Mouse (Mus musculus) myocyte (in vitro differentiated cells): ENCODE data around the gene Bola2.

Source experiments
- CEBPB ChIP-seq: IDR thresholded peaks from 2 replicates; pipeline ENCODE4 v1.6.1; 2011; ENCODE audit warnings: mild to moderate bottlenecking, moderate library complexity; ENCODE audit not compliant: poor library complexity, insufficient read depth, severe bottlenecking
- E2F4 ChIP-seq: IDR thresholded peaks from one replicate; pipeline ENCODE4 v1.6.1; 2011; ENCODE audit warnings: mild to moderate bottlenecking, control low read depth, moderate library complexity; ENCODE audit not compliant: insufficient read depth
- MAX ChIP-seq: IDR thresholded peaks from one replicate; pipeline ENCODE4 v1.6.1; 2011; ENCODE audit warnings: low read depth, mild to moderate bottlenecking, control low read depth
- MYOD1 ChIP-seq, 3 experiments: IDR thresholded peaks; one replicate each; pipeline ENCODE4 v1.6.1; 2011; ENCODE audit warnings: control low read depth in 2 of 3, low read depth in 2 of 3, mild to moderate bottlenecking in 2 of 3, moderate library complexity in 1 of 3; ENCODE audit not compliant: insufficient read length in 2 of 3, control insufficient read depth in 1 of 3
- POLR2A ChIP-seq: IDR thresholded peaks from one replicate; pipeline ENCODE4 v1.6.1; 2011; ENCODE audit warnings: low read depth, mild to moderate bottlenecking, control low read depth, moderate library complexity; ENCODE audit not compliant: insufficient read length
- POLR2AphosphoS2 ChIP-seq: IDR thresholded peaks from one replicate; pipeline ENCODE4 v1.6.1; 2011; ENCODE audit warnings: low read depth, control low read depth; ENCODE audit not compliant: insufficient read length
- REST ChIP-seq: IDR thresholded peaks from one replicate; pipeline ENCODE4 v1.6.1; 2011; ENCODE audit warnings: mild to moderate bottlenecking, control low read depth, moderate library complexity; ENCODE audit not compliant: insufficient read depth, insufficient read length
- SRF ChIP-seq: IDR thresholded peaks from one replicate; pipeline ENCODE4 v1.6.1; 2011; ENCODE audit warnings: low read depth; ENCODE audit not compliant: control insufficient read depth, insufficient read length
- TCF12 ChIP-seq: IDR thresholded peaks from one replicate; pipeline ENCODE4 v1.6.1; 2011; ENCODE audit warnings: mild to moderate bottlenecking, control low read depth; ENCODE audit not compliant: poor library complexity, insufficient read depth, severe bottlenecking
- USF1 ChIP-seq: IDR thresholded peaks from one replicate; pipeline ENCODE4 v1.6.1; 2011; ENCODE audit warnings: low read depth, mild to moderate bottlenecking, control low read depth, moderate library complexity

GRCm38 (mm10) chr7:126748824-126749223 is 53.6 kb downstream of the Bola2 start:
- TF ChIP-seq E2F4 (no peak), MYOD1 (IDR thresholded peaks at IDR 0.05; ENCODE audit: control insufficient read depth in 1 of 3, insufficient read length in 2 of 3, low read depth in 2 of 3) (no peak), POLR2A (no peak), POLR2AphosphoS2 (no peak), REST (no peak), TCF12 (no peak), MAX (no peak), CEBPB (no peak), USF1 (no peak), SRF (no peak)
